Mouse (Mus musculus) layer of hippocampus, adult 2 months (tissue): ENCODE data around the gene Ddx5. TPM values are rescaled to one million over a fixed set of nuclear protein-coding genes. Genes with fewer than 3 reads are reported as not detected.
"Not testable (repeated sequence)": the region's sequence is repeated elsewhere in the genome, so short reads cannot be mapped to it uniquely, and the experiment has no call there.

Experiments
- DNase-seq, 2 experiments: peaks; one replicate each; pipeline ENCODE4 v3.0.0; 2022; ENCODE audit warnings: low spot score in 2 of 2
- H3K27ac ChIP-seq: fragments of 200-600 bp; 2 replicates; pipeline ENCODE4 v1.8.1; 2022
- H3K4me3 ChIP-seq: fragments of 200-600 bp; 2 replicates; pipeline ENCODE4 v1.8.1; 2022; ENCODE audit warnings: mild to moderate bottlenecking
- CTCF ChIP-seq: fragments of 200-600 bp; conservative IDR thresholded peaks from 2 replicates; pipeline ENCODE4 v1.8.1; 2022; ENCODE audit warnings: antibody characterized with exemption, mild to moderate bottlenecking, moderate library complexity
- total RNA-seq, 2 experiments: library from RNA; stranded (reverse); gene quantifications; 2 replicates each; pipeline ENCODE4 v1.2.3; 2021

Gene Ddx5
- total RNA-seq, 2 experiments from 2014 or later: 779 to 834 TPM

- peak; percentile 63 for TF ChIP-seq CTCF
- no peak overlapping the region for H3K27ac ChIP-seq
- DNase-seq: no peak
- H3K4me3 ChIP-seq: no peak overlapping the region
Measured at GRCm38 (mm10) chr11:106770195-106770974, 18.6 kb downstream of the Ddx5 start.

DNA sequence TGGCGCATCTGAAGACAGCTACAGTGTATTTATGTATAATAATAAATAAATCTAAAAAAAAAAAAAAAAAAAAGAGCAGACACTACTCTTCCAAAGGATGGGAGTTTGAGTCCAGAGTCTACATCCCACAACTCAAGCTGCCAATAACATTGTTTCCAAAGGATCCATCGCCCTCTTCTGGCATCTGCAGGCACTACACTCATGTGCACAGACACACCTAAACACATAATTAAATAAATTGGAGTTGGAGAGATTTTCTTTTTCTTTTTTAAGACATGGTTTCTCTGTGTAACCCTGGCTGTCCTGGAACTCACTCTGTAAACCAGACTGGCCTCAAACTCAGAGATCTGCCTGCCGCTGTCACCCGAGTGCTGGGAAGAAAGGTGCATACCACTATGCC is 21.5 kb downstream of the Ddx5 start:
- Histone ChIP-seq H3K4me3 (no peak overlapping the region), H3K27ac (no peak overlapping the region)
- DNase-seq: no peak
- TF ChIP-seq CTCF: peak; percentile 43

DNA sequence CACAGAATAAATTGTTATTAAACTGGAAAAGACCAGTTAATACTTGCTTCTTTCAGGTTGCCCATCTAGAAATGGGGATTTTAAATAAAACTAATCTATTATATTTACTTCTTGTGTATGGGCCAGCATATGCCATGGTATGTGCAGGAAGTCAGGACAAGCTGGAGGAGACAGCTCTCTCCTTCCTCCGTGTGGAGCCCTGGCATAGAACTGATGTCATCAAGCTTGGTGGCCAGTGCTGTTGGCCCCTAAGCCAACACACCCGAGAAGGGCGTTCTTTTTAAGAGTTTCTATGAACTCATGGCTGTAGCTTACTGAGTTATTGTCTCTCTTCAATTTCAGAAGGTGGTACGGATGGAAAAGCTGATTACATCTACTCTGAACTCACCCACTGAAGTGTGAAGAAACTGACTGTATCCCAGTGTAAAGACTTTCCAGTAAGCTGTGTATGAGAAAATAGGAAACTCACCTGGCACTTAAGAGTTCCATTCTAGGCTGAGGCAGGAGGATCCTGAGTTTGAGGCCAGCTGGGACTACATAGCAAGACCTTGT is 22.3 kb downstream of the Ddx5 start:
- no peak for DNase-seq
- H3K27ac ChIP-seq: no peak overlapping the region
- no peak overlapping the region for H3K4me3 ChIP-seq
- no peak for TF ChIP-seq CTCF

GRCm38 (mm10) chr11:106762800-106763185 is 26.2 kb downstream of the Ddx5 start:
- H3K27ac ChIP-seq: peak overlapping the region; percentile 46; the same call in 1 of the 2 replicates
- H3K4me3 ChIP-seq: no peak overlapping the region
- TF ChIP-seq CTCF: no peak
- DNase-seq: no peak

DNA sequence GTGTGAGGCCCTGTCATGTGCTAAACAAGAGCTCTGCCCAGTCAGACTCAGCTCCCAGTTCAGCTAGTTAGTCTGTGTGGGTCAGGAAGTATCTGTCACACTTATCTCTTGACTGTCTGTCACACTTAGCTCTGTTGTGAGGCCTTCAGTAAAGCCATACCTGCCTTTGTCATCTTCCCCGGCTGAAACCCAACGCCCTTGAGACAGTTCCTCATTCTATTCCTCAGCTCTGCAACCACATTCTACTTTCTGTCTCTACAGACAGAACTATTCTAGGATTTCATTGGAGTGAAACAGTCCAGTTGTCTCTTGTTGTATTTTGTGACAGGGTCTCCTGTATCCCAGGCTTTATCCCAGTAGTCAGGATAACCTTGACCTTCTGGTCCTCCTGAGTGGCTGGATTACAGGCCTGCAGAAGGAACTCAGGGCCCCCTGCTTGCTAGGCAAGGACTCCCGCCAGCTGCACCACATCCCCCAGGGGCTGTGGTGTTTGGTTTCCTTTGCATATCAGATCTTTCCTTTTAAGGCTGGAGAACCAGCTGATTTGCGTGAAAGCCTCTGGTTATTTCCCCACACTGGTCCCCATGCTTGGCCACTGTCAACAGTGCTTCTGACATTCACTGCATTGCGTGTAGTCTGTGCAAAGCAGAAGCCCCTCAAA is 26.7 kb downstream of the Ddx5 start:
- DNase-seq: no peak
- peak overlapping the region; percentile 39; the same call in 1 of the 2 replicates for H3K27ac ChIP-seq

GRCm38 (mm10) chr11:106760511-106760910 is 28.5 kb downstream of the Ddx5 start:
- no peak for TF ChIP-seq CTCF
- Histone ChIP-seq H3K27ac (no peak overlapping the region), H3K4me3 (no peak overlapping the region)
- no peak for DNase-seq

More for the DNA sequence above, 26.7 kb downstream of the Ddx5 start:
- H3K4me3 ChIP-seq: no peak overlapping the region
- no peak for TF ChIP-seq CTCF

- DNase-seq: no peak
- Histone ChIP-seq H3K4me3 (no peak overlapping the region), H3K27ac (no peak overlapping the region)
- no peak for TF ChIP-seq CTCF
Measured at GRCm38 (mm10) chr11:106759028-106759427, 30.0 kb downstream of the Ddx5 start.

GRCm38 (mm10) chr11:106755583-106755982 is 33.4 kb downstream of the Ddx5 start:
- Histone ChIP-seq H3K27ac (no peak overlapping the region), H3K4me3 (no peak overlapping the region)
- no peak for DNase-seq
- no peak for TF ChIP-seq CTCF

DNA sequence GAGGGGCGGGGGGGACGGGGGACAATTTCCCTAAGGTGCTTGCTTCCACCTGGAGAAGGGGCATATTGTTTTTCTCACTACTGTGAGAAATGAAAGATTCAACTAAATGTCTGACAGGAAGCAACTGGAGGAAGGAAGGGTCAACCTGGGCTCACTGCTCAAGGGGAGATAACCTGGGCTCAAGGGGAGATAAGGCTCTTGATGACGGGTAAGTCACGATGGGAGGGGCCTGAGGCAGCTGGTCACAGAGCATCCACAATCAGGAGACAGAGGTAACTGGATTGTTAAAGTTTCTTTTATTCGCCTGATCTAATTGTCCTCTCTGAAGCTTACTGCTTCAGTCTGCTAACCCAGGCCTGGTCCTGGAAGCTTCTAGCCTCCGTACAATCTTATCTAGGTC is 35.7 kb downstream of the Ddx5 start:
- TF ChIP-seq CTCF: no peak
- H3K27ac ChIP-seq: no peak overlapping the region
- DNase-seq: no peak
- no peak overlapping the region for H3K4me3 ChIP-seq

GRCm38 (mm10) chr11:106752103-106752502 is 36.9 kb downstream of the Ddx5 start:
- no peak for DNase-seq
- H3K4me3 ChIP-seq: no peak overlapping the region
- peak overlapping the region; percentile 28; the same call in 1 of the 2 replicates for H3K27ac ChIP-seq
- TF ChIP-seq CTCF: no peak

DNA sequence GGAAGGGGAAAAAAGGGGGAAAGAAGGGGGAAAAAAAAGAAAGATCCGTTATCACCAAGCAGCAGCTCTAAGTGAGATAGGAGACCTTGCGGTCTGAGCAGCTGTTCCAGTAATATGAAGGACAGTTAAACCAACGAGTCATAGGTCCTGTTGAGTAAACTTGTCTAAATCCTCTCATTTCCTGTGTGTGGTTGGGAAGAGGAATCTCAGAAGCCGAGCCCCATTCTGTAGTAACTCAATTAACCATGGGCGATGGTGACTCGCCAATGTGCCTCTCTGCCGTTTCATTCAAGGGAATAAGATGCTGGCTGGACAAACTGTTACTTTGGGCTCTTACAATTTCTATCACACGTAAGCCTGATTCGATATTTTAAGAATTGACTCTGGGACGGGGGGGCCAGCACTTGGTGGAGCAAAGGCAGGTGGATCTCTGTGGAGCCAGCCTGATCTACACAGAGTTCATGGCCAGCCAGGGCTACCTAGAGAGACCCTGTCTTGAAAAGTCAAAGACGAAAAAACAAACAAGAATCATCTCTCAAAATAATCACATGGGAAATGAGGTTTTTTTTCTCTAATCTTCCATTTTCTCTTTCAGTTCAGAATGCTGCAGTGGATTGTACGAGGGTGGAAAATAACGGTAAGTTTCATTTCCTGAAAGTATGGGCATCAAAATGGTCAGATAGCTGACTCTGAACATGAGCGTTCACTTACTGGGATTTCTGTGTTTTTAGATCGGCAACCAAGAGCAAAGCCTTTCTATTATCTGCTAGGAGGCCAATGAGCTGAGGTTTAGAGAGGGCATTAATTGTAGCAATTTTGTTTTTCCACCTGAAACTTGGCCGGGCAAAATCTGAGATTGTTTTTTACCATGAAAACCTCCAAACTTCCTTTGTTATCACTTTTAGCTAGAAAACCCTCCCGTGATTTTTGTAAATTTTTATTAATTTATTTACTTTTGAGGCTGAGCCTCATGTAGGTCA is 37.7 kb downstream of the Ddx5 start, which contains the start of gene Milr1:
Gene Milr1, plus strand, starts transcription at position 188 of the 980 bp plus-strand sequence.
- H3K27ac ChIP-seq: peak within 1 kb of the TSS; percentile 28; the same call in 1 of the 2 replicates
- no peak within 1 kb of the TSS for H3K4me3 ChIP-seq
- no peak for TF ChIP-seq CTCF
- no peak for DNase-seq

DNA sequence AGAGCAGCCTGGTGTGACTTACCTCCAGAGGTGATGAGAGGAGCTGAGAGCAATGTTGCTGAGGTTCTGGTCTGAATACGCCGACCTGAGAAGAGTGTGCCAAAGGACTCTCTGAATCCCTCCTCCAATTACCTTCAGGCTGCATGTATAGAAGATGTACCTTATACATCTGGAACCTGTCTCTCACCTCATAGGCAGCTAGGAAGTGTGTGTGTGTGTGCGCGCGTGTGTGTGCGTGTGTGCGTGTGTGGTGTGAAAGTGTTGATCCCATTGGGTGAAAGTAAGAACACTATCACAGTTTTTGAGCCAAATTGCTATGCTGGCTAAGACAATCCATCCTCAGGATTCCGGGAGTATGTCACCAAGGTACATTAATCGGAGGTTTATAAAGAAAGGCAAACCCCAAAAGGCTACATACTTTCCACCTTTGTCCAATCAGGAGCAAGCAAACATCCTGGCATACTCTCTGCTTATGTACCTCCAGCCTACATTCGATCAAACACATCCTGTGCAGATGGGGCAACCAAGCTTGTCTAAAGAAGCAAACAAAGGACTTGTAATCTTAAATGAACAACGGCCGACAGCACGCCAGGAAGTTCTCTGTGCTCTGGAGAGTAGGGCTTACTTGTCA is 38.7 kb downstream of the Ddx5 start, which contains the start of gene Pecam1:
Gene Pecam1, minus strand, starts transcription at position 508 of the 631 bp plus-strand sequence.
- no peak within 1 kb of the TSS for H3K27ac ChIP-seq
- TF ChIP-seq CTCF: no peak
- no peak for DNase-seq

GRCm38 (mm10) chr11:106749557-106750120 is 39.3 kb downstream of the Ddx5 start:
- H3K27ac ChIP-seq, DNase-seq, H3K4me3 ChIP-seq: not testable (repeated sequence)

More for the DNA sequence above, 38.7 kb downstream of the Ddx5 start, which contains the start of gene Pecam1:
- H3K4me3 ChIP-seq: no peak within 1 kb of the TSS
